Mouse (Mus musculus): ENCODE results near the gene Chmp6.
A peak's percentile ranks its signal among the peaks of the same experiment; 100 is the strongest.

The Chmp6 gene

GRCm38 (mm10) chr11:119909436-119909835 is 3.8 kb upstream of the Chmp6 start:
- peak; percentile 39 to 73 for DNase-seq

DNA sequence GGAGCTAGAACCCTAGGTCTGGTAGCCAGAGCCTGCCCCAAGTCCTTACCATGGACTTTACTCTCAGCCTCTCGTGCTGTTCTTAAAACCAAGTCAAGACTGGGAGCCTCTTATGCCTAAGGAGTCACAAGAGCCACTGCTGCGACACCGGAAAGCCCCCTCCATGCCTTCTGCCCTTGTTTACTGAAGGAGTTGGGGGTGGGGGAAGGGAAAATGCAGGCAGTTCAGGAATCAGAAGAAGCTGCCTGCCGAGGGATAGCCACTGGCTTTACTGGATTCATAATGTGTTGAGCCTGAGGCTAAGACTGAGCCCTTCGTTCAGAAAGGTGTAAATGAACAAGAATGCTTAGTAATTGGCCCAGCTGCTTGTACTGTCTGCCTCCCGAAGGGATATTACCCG is 396 bp upstream of the Chmp6 start:
- no peak for DNase-seq

GRCm38 (mm10) chr11:119913935-119914314 is 684 bp downstream of the Chmp6 start:
- DNase-seq, result no peak

DNA sequence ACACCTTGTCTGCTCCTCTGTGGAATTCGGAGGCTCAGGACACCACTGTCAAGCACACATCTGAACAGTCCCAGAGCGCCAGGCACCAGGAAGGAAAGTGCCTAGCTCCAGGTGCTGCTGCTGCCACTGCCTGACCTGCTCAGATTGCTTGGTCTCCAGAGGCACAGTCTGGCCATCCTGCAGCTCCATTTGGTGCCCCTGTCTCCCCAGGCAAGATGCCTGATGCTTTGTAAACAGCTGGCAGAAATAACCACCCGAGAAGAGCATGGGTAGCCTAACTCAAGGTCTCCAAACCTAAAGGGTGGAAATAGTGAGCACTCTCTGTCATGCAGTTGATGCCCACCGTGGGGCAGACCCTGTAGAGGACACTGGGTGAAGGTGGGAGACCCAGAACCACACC is 1.1 kb downstream of the Chmp6 start:
- DNase-seq, result no peak

DNA sequence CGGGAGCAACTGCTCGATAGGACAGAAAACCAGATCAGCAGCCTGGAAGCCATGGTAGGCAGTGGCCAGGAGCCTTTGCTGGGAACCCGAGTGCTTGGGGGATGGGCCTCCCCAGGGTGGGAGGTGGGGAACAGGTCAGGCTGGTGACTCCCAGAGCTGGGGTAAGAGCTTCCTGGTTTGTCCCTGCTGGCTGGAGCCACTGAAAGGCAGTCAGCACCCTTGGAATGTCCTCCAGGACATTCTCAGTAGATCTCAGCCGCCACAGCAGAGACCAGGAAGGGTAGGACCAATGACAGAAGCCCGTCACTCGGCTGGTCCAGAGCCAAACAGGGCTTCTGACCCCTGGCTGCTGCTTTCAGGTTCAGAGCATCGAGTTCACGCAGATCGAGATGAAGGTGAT is 2.4 kb downstream of the Chmp6 start:
- DNase-seq, result no peak

- no peak for DNase-seq
These were observed 3.0 kb downstream of the Chmp6 start for GRCm38 (mm10) chr11:119916102-119916790.

GRCm38 (mm10) chr11:119916834-119917469 is 3.7 kb downstream of the Chmp6 start:
- DNase-seq, result no peak

DNA sequence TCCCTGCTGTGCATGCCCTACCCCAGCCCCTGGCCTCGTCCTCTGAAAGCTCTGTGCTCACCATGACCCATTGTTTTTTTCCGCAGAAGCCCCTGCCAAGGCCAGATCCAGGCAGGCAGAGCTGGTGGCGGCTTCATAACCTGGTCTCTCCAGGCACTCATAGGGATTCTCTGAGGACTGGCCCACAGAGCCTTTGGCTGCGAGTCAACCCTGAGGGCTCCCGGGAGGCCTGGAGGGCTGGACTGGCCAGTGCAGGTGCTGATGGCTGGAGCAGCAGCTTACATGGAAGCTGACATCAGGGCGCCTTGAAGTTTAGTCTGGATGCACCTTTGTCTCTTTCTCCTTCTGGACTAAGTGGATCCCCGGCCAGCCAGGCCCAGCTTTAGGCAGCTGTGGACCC is 5.3 kb downstream of the Chmp6 start:
- DNase-seq, result no peak

GRCm38 (mm10) chr11:119919432-119919831 is 6.2 kb downstream of the Chmp6 start:
- no peak for DNase-seq

- peak; percentile 48 to 76 for DNase-seq
These were observed 6.7 kb downstream of the Chmp6 start for GRCm38 (mm10) chr11:119919897-119920296.

DNA sequence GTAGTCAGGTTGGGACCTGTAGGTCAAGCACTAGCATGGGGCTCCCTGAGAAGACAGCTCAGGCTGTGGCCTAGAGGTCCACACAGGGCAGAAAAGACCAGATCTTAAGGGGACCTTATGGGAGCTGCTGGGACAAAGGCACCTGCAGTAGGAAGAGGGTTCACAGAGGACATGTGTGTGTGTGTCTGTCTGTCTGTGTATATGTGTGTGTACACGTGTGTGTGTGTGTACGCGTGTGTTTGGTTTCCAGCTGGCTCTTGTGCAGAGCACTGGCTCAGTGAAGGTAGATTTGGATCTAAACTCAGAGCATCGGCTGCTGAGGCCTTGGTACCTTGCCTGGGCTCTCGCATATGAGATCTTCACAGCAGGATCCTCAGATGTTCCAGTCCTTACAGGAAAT is 7.4 kb downstream of the Chmp6 start:
- no peak for DNase-seq

GRCm38 (mm10) chr11:119925176-119925575 is 11.9 kb downstream of the Chmp6 start:
- DNase-seq, result peak in 1 of 2 experiments; percentile 29

DNA sequence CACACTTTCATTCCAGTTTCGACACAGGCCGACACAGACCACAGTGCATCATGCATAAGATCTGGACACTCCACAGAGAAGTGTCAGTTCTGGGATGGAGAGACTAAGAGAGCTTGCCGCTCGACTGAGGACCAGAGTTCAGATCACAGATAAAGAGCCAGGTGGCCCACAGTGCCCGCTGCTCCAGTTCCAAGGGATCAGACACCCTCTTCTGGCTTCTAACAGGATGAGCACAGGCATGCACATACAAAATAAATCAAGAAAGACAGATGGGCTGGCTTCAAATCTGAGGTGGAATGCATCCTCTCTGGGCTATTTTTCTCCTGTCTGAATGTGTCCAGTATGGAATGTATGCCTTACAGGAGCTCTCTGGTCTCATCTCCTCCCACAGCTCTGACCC is 13.5 kb downstream of the Chmp6 start:
- no peak for DNase-seq

- DNase-seq, result peak; percentile 63 to 67
These were observed 14.9 kb downstream of the Chmp6 start for GRCm38 (mm10) chr11:119928023-119928681.

- no peak for DNase-seq
These were observed 16.5 kb downstream of the Chmp6 start for GRCm38 (mm10) chr11:119929603-119930265.

- DNase-seq, result no peak
These were observed 18.6 kb downstream of the Chmp6 start for GRCm38 (mm10) chr11:119931809-119932208.

- no peak for DNase-seq
These were observed 19.9 kb downstream of the Chmp6 start for GRCm38 (mm10) chr11:119933142-119933541.

DNA sequence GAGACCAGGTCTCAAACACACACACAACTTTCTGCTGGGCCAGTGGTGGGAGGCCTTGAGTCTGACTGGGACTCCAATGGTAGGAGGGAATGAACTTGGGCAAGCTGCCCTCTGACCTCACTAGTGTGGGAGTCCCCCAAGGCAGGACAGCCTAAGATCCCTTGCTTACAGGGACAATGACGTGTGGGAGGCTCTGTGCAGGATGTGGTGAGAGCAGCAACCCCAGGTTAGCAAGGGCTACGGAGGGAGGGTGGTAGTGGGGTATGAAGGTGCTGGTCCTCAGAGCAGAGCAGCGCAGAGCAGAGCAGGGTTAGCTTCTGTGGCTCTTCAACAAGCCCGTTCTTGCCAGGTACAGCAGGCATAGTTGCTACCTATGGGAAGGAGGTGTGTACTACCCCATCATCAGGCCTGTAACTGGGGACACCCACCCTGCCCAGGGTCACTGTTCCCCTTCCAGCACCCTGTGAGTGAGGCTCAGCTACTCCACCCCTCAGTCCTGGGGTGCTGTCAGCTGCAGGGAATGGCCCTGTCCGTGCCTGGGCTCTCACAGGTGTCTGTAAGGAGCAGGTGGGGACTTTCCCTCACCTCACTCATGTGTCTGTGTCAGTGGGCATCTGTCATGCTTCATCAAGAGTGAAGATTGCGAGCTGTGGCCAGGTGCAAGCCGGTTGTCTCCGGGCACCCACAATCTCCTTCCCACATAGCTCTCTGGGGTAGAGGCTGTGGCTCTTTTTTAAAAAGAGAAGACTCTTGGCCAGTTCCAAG is 20.8 kb downstream of the Chmp6 start:
- no peak for DNase-seq

GRCm38 (mm10) chr11:119934773-119935172 is 21.5 kb downstream of the Chmp6 start:
- no peak for DNase-seq

DNA sequence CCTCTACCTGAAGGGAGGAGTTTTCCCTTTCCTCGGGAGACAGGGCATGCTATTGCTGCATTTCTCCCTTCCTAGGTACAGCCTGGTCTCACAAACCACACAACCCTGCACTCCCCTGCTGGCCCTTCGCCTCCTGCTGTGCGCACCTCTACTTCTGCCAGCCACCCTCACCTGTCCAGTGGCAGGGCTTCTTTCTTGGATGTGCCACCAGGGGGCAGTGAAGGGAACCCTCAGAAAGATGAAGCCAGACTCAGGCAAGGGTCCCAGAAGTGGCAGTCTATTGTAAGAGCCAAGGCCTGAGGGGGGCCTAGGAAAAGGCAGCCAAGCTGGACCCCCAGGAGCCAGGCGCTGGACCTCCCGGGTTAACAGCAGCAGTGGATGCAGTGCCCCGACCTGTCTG is 22.2 kb downstream of the Chmp6 start:
- peak; percentile 52 to 82 for DNase-seq

- DNase-seq, result no peak
These were observed 23.2 kb downstream of the Chmp6 start for GRCm38 (mm10) chr11:119936456-119936855.

- no peak for DNase-seq
These were observed 24.0 kb downstream of the Chmp6 start for GRCm38 (mm10) chr11:119937216-119937615.
